Mouse (Mus musculus) thymus, adult 2 months (tissue): Measurements from ENCODE around the gene Ssh2. TPM values are rescaled to one million over a fixed set of nuclear protein-coding genes. Genes with fewer than 3 reads are reported as not detected.

Experiments
- DNase-seq: peaks from one replicate; pipeline ENCODE4 v3.0.0; 2021
- H3K27ac ChIP-seq: fragments of 200-500 bp; 2 replicates; pipeline ENCODE4 v1.5.1; 2012; ENCODE audit warnings: low read length, control low read depth; ENCODE audit not compliant: control insufficient read depth, insufficient read depth
- H3K27me3 ChIP-seq: fragments of 200-500 bp; 2 replicates; pipeline ENCODE4 v1.6.1; 2012; ENCODE audit warnings: mild to moderate bottlenecking, low read length, moderate library complexity, mixed read lengths; ENCODE audit not compliant: control insufficient read depth, insufficient read depth
- H3K36me3 ChIP-seq: fragments of 200-500 bp; 2 replicates; pipeline ENCODE4 v1.6.1; 2012; ENCODE audit warnings: mild to moderate bottlenecking, low read length, moderate library complexity; ENCODE audit not compliant: control insufficient read depth, insufficient read depth
- H3K4me1 ChIP-seq: fragments of 200-500 bp; replicated peaks from 2 replicates; pipeline ENCODE4 v1.6.1; 2012; ENCODE audit warnings: low read length; ENCODE audit not compliant: control insufficient read depth, insufficient read depth
- H3K4me3 ChIP-seq: fragments of 200-500 bp; 2 replicates; pipeline ENCODE4 v1.5.1; 2012; ENCODE audit warnings: mild to moderate bottlenecking, low read length, control low read depth, moderate library complexity; ENCODE audit not compliant: control insufficient read depth, insufficient read depth
- CTCF ChIP-seq: fragments of 200-500 bp; IDR thresholded peaks from 2 replicates; pipeline ENCODE4 v1.5.1; 2012; ENCODE audit warnings: mild to moderate bottlenecking, control low read depth, low read length, moderate library complexity, borderline replicate concordance; ENCODE audit not compliant: control insufficient read depth, poor library complexity, insufficient read depth; ENCODE audit errors: extremely low read depth
- POLR2A ChIP-seq: fragments of 200-500 bp; IDR thresholded peaks from 2 replicates; pipeline ENCODE4 v1.6.1; 2012; ENCODE audit warnings: mild to moderate bottlenecking, low read length, control low read depth, moderate library complexity; ENCODE audit not compliant: control insufficient read depth, poor library complexity, insufficient read depth; ENCODE audit errors: extremely low read depth
- WGBS: fragments of 180-500 bp; shearing (Covaris S2); methylation state at CpG from one replicate; pipeline ENCODE4 v1.1.7; 2018; 5-methylcytosine and 5-hydroxymethylcytosine counted together
- polyA plus RNA-seq: library from polyadenylated mRNA; depleted of rRNA; stranded (reverse); fragments of >200 nt; gene quantifications from 2 replicates; pipeline ENCODE4 v1.2.3, GENCODE M21; 2012

The Ssh2 gene
- polyA plus RNA-seq, 1 experiment, result 28.6 TPM

- no peak overlapping the region for H3K4me3 ChIP-seq
- no peaks in the 10 kb centered on the region for H3K4me1 ChIP-seq
- TF ChIP-seq CTCF (no peak), POLR2A (no peak)
- H3K27me3 ChIP-seq, result no peaks in the 10 kb centered on the region
- peaks cover 33% of the 10 kb centered on the region for H3K36me3 ChIP-seq
- DNase-seq, result no peak
- no peak overlapping the region for H3K27ac ChIP-seq
- 96% methylated on average over 2 of the region's 2 CpGs for WGBS
Observed at GRCm38 (mm10) chr11:77437026-77437425, 220.9 kb downstream of the Ssh2 start.

GRCm38 (mm10) chr11:77440081-77440480, 224.0 kb downstream of the Ssh2 start:
- no peak overlapping the region for H3K27ac ChIP-seq
- H3K4me3 ChIP-seq, result no peak overlapping the region
- no peaks in the 10 kb centered on the region for H3K4me1 ChIP-seq
- no peaks in the 10 kb centered on the region for H3K27me3 ChIP-seq
- no peak for DNase-seq
- WGBS, result 96% methylated on average over 9 of the region's 9 CpGs
- H3K36me3 ChIP-seq, result peaks cover 42% of the 10 kb centered on the region
- no peak for TF ChIP-seq POLR2A
- no peak for TF ChIP-seq CTCF

GRCm38 (mm10) chr11:77441020-77441419, 224.9 kb downstream of the Ssh2 start:
- no peaks in the 10 kb centered on the region for H3K4me1 ChIP-seq
- peaks cover 42% of the 10 kb centered on the region for H3K36me3 ChIP-seq
- 89% methylated on average over 8 of the region's 8 CpGs for WGBS
- no peak overlapping the region for H3K4me3 ChIP-seq
- no peaks in the 10 kb centered on the region for H3K27me3 ChIP-seq
- no peak for TF ChIP-seq CTCF
- no peak overlapping the region for H3K27ac ChIP-seq
- DNase-seq, result no peak

- H3K4me3 ChIP-seq, result no peak overlapping the region
- H3K27ac ChIP-seq, result no peak overlapping the region
- WGBS, result 70% methylated on average over 7 of the region's 7 CpGs
- TF ChIP-seq CTCF (no peak), POLR2A (no peak)
- H3K36me3 ChIP-seq, result peaks cover 42% of the 10 kb centered on the region
- H3K4me1 ChIP-seq, result no peaks in the 10 kb centered on the region; the same call in 1 of the 2 replicates
- H3K27me3 ChIP-seq, result no peaks in the 10 kb centered on the region
- DNase-seq, result no peak
Observed at GRCm38 (mm10) chr11:77442186-77443170, 226.4 kb downstream of the Ssh2 start.

- Histone ChIP-seq H3K27me3 (no peaks in the 10 kb centered on the region), H3K36me3 (peaks cover 43% of the 10 kb centered on the region), H3K4me3 (no peak overlapping the region), H3K27ac (no peak overlapping the region), H3K4me1 (no peaks in the 10 kb centered on the region; the same call in 1 of the 2 replicates)
- TF ChIP-seq POLR2A, result no peak
- no peak for TF ChIP-seq CTCF
- DNase-seq, result no peak
- WGBS, result 82% methylated on average over 2 of the region's 2 CpGs
Observed at GRCm38 (mm10) chr11:77444939-77445338, 228.9 kb downstream of the Ssh2 start.

- Histone ChIP-seq H3K4me1 (no peaks in the 10 kb centered on the region; the same call in 1 of the 2 replicates), H3K27me3 (no peaks in the 10 kb centered on the region), H3K27ac (no peak overlapping the region), H3K4me3 (no peak overlapping the region), H3K36me3 (peaks cover 35% of the 10 kb centered on the region)
- peak; percentile 68 for DNase-seq
- WGBS, result 10% methylated on average over 6 of the region's 6 CpGs
- no peak for TF ChIP-seq POLR2A
- TF ChIP-seq CTCF, result peak; percentile 43; the same call in 1 of the 2 replicates
Observed at GRCm38 (mm10) chr11:77446628-77447041, 230.5 kb downstream of the Ssh2 start.
